Mouse (Mus musculus) gastrocnemius, postnatal 36 days (tissue): Measurements from ENCODE around the gene Enam. TPM values are rescaled to one million over a fixed set of nuclear protein-coding genes. Genes with fewer than 3 reads are reported as not detected.

Source experiments
- total RNA-seq, 2 experiments: library from RNA; stranded (reverse); gene quantifications; 2 replicates each; pipeline ENCODE4 v1.2.3; 2021

Gene Enam
- total RNA-seq, 2 experiments from 2014 or later, result not detected

Other genes starting within 250 kb of the Enam start
- not detected for gene Gm7714, start 219.1 kb upstream of the Enam start, total RNA-seq
- not detected for gene Prol1, start 170.7 kb upstream of the Enam start, total RNA-seq
- gene Amtn, start 111.9 kb upstream of the Enam start, total RNA-seq, result not detected
- not detected for gene Ambn, start 32.0 kb upstream of the Enam start, total RNA-seq
- under 1 TPM; 0.30 to 0.33 TPM for gene Jchain, start 39.9 kb downstream of the Enam start, total RNA-seq
- gene Utp3, start 66.5 kb downstream of the Enam start, total RNA-seq, result 10 to 100 TPM; 20.5 to 23.6 TPM
- 1 to 10 TPM; 6.6 to 6.7 TPM for gene Rufy3, start 77.1 kb downstream of the Enam start, total RNA-seq
- gene Grsf1, start 188.2 kb downstream of the Enam start, total RNA-seq, result 100 to 1,000 TPM; 115 to 129 TPM
- 10 to 100 TPM; 20.9 to 21.3 TPM for gene Mob1b, start 232.9 kb downstream of the Enam start, total RNA-seq